26 mouse cellular contexts compared by ENCODE assay signal in genomic region chr16:52159958-52160504, GRCm38 (mm10).
"Had no signal": no experiment of that assay in that cellular context is flagged by ENCODE, and none has a peak within 500 bp of the region (broad histone marks: within the 10 kb centered on the region; RNA-seq: fewer than 3 reads in every experiment).

No protein-coding gene starts in this region.

- H3K9ac ChIP-seq: heart, embryonic 12.5 days; heart, embryonic 15.5 days; hindbrain, embryonic 12.5 days; hindbrain, embryonic 14.5 days; limb, embryonic 12.5 days; liver, embryonic 13.5 days; liver, embryonic 15.5 days; liver, postnatal 0 days had no signal

- ATAC-seq: hindbrain, postnatal 0 days; intestine, embryonic 16.5 days; liver, postnatal 0 days had no signal

- H3K27ac ChIP-seq: heart, adult 2 months; heart, embryonic 15.5 days; hindbrain, embryonic 12.5 days; hindbrain, embryonic 14.5 days; hindbrain, postnatal 0 days; kidney, postnatal 0 days; layer of hippocampus, adult 2 months; left cerebral cortex, adult 2 months; limb, embryonic 10.5 days; limb, embryonic 12.5 days; liver, embryonic 13.5 days; liver, embryonic 15.5 days had no signal

- H3K9me3 ChIP-seq: heart, embryonic 12.5 days; heart, embryonic 15.5 days; hindbrain, embryonic 12.5 days; limb, embryonic 10.5 days; limb, embryonic 12.5 days; liver, embryonic 13.5 days; liver, embryonic 15.5 days had no signal

- H3K27me3 ChIP-seq: heart, embryonic 12.5 days; heart, embryonic 15.5 days; hindbrain, embryonic 12.5 days; limb, embryonic 12.5 days; liver, embryonic 13.5 days; liver, embryonic 15.5 days had no signal

- DNase-seq: gastrocnemius, postnatal 14 days; gastrocnemius, postnatal 36 days; heart, adult 11 months; heart, adult 2 months; heart, postnatal 14 days; heart, postnatal 36 days; kidney, adult 11 months; kidney, adult 8-10 months; kidney, postnatal 14 days; kidney, postnatal 4 days; liver; liver, embryonic 13.5 days; liver, postnatal 0 days had no signal

- H3K4me3 ChIP-seq: heart, adult 2 months; heart, embryonic 12.5 days; heart, embryonic 15.5 days; hindbrain, embryonic 12.5 days; layer of hippocampus, adult 2 months; left cerebral cortex, adult 2 months; limb, embryonic 10.5 days; limb, embryonic 12.5 days; liver, embryonic 13.5 days; liver, embryonic 15.5 days had no signal

- H3K4me1 ChIP-seq: hindbrain, embryonic 12.5 days; limb, embryonic 10.5 days; limb, embryonic 12.5 days; liver, embryonic 13.5 days; liver, embryonic 15.5 days had no signal

- H3K4me2 ChIP-seq: heart, embryonic 12.5 days; heart, embryonic 15.5 days; hindbrain, embryonic 12.5 days; hindbrain, embryonic 14.5 days; limb, embryonic 12.5 days; liver, embryonic 11.5 days; liver, embryonic 13.5 days; liver, embryonic 15.5 days had no signal
